Mouse (Mus musculus) spleen, adult 2 months (tissue): Measurements from ENCODE around the gene Ankrd27.

Experiments used
- CTCF ChIP-seq: fragments of 200-500 bp; IDR thresholded peaks from 2 replicates; pipeline ENCODE4 v1.5.1; 2011; ENCODE audit warnings: mild to moderate bottlenecking, inconsistent platforms; ENCODE audit not compliant: insufficient read depth, insufficient read length, insufficient replicate concordance; ENCODE audit errors: extremely low read depth
- POLR2A ChIP-seq: fragments of 200-500 bp; IDR thresholded peaks from 2 replicates; pipeline ENCODE4 v1.6.1; 2011; ENCODE audit warnings: low read depth, low read length, inconsistent platforms

DNA sequence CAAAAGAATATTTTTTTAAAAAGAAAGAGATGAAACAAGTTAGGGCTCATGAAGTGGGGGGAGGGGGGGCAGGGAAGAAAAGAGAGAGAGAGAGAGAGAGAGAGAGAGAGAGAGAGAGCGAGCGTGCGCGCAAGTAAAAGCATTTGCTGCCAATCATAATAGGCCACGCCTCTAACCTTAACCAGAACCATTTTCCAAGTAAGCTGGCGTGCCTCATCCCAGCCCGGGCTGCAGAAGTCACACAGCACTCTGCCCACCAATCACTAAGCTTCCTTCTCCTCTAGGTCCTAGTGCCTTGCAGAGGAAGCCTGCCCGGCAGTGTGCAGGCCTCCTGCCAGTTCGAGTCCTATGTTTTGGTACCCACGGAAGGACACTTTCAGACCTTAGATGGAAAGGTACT is 14.0 kb downstream of the Ankrd27 start:
- TF ChIP-seq CTCF (no peak), POLR2A (no peak)
